Mouse (Mus musculus) layer of hippocampus, adult 9-11 months (tissue): Measurements from ENCODE around the gene Ptch1.
A peak's percentile ranks its signal among the peaks of the same experiment; 100 is the strongest.

ENCODE experiments used
- DNase-seq: peaks from one replicate; pipeline ENCODE4 v3.0.0; 2022

Ptch1 gene

DNA sequence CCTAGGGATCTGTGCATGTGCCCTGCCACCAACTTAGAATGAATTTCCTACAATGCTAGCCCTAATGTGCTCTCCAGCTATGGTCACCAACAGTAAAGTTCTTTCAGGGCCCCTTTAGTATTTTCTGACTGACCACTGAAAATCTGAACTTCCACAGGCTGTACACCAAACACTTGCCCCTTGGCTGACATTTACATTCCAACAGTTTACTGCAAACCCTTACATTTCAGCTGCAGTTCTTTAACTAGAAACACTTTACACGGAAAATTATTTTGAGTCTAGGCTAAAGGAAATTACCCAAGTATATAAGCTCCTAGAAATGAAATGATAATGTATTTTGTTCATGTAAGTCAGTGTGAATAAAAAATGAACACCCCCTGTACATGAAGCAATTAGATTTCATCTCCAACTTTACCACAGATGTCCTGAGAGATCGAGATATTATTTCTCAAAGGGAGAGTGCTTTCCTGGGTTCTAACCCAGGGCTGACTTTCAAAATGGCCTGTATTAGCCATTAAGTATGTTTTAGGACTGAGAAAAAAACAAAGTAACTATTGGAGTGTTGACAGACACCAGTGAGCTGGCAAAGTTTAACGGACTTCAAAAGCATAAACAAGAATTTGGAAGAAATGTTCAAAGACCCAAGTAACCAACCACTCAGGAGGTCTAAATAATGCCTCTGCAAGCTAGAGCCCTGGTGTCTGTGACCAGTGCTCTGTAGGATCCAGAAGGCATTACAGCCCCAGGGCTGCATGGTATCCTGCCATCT lies 43.6 kb downstream of the Ptch1 start:
- DNase-seq, result no peak

DNA sequence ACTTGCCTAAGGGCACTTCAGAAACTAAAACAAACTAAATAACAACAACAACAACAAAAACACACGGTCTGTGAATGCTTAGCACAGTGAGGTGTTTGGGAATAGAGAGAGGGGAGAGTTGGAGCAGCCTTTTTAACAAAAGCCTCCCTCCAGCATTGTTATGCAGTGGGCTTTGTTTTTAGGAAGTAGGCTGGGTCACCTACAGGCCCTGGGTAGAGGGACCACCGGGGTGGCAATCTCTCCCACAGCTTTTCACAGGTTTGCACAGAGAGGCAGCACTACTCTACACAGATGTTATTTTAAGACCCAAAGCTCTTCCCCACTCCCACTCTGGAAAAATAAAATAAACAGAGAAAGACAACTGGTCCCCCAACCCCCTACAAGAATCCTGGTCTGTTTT lies 44.5 kb downstream of the Ptch1 start:
- no peak for DNase-seq

DNA sequence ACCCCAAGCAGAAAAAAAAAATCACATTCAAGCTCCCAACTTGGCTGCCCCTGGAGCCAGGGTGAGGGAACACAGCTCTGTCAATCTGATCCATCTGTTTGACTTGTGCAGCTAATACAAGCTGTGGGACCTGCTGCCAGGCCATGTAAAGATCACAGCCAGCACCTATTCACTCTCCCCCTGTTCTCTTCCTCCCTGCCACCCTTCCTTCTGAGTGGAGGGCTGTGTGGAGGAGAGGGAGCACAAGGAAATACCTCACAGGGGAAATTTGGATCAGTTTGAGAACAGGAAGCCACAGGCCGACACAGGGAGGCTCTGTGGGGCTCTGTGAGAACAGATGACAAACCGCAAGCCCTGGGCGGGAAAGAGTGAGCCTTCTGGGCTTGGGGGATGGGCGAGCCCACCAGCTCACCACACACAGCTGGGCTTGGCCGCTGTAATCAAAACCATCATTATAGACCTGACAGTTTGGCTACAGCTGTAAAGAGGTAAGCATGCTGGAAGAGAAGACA lies 45.2 kb downstream of the Ptch1 start:
- DNase-seq, result no peak

DNA sequence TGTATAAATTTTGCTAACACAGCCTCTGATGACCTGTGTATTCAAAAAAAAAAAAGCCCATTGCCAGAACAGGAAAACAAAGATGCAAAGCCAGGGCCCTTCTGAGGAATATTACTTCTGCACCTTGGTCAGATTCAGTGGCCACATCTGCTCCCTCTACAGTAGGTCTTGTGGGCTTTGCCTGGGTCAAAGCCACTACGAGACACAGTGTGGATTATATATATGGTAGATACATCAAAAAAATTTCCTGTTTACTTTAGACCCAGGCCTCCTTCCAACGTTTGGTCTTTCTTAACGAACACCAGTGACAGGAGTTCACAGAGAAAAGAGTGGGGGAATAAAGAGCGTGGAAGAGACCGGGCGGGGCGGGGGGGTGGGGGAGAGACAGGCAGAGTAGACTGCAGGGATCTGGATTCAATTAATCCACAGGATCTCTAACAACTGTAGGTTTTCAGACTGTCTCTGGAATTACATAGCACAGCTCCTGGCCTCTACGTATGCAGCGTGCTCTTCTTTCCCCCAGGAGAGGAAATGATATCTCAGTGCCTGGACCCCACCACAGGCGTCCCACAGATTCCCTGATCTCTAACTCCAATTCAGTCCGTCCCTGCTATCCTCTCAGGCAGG lies 47.7 kb downstream of the Ptch1 start:
- DNase-seq, result no peak

DNA sequence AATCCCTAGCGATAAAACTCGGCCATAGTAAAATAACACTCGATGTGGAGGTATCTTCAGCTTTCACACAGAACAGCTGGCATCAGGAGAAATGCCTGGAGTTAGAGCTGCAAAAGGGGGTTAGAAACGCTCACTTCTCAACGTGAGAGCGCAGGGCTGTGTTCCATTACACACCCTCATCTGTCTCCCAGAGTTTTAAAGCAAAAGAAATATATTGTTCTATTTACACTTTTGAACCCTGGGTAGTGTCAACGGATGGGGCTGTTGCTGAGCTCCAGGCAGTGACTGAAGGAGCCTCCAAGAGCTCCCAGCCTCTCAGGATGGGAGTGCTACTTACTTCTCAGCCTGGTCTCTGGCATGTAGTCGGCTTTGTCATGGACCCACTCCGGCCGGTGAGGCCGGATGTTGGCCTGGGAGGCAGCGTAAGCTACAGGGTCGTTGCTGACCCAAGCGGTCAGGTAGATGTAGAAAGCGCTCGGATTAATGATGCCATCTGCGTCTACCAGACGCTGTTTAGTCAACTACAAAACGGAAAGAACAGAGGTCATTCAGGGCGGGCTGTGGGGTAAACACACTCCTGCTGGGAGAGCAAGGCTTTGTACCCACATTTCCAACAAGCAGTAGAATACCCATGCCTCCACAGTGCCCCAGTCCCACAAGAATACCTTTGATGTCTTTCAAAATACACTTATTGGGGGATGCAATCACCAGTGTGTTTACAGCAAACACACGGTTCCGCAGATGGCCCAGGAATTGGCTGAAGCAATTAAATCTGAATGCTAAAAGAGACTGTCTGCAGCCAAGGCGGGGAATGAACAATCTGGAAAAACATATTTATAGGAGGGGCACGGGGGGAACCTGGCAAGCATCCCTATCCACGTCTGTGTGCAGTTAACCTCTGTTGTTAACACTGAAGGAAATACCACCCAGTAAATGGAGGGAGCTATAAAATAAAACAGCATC lies 48.5 kb downstream of the Ptch1 start:
- DNase-seq, result peak; percentile 53

DNA sequence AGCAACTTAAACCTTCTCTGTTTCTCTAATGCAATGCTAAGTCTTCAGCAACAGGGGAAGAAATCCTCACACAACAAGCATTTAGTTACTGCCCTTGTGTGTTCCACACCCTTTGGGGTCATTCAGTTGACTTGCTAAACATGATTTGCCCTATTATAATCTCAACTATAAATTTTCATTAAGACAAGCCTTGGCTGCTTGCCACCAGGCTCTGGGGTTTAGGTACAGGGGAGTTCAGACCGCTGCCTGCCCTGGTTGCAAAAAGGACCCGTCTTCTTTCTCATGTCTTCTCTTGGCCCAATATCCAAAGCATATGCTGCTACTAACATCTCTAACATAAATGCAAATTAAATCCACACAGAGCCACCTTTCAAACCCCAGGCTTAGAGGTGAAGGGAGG lies 49.3 kb downstream of the Ptch1 start:
- DNase-seq, result no peak

DNA sequence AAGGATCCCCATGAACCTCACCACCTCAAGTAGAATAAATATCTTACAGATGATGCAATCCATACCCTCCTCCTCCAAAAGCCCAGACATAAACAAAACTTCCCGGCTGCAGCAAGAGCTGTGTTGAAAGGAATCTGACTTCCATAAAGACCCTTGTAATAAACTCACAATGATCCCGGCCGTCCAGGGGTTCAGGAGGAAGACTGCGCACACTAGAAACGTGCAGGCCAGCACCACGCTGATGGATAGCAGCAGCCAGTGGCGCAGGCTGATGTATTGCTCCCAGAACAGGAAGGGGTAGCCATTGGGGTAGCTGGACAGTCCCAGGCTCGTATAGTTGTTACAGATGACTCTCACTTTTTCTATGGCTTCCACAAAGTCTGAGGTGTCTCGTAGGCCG lies 50.6 kb downstream of the Ptch1 start:
- DNase-seq, result no peak

DNA sequence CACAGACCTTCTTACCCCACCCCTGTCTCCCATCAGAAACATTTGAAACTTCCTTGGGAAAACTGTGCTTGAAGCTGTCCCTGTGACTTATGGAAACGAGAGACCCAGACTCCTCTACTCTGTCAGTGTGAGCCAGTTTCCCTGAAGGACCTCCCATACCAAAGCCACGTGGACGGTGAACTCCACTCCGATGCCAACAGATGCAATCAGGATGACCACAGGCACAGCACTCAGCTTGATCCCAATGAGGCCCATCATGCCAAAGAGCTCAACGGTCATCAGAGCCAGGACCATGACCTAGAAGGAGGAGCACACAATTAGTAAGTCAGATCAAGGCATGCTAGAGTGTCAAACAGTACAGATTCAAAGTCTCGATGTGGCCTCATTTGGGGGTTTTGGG lies 53.3 kb downstream of the Ptch1 start:
- DNase-seq, result no peak

DNA sequence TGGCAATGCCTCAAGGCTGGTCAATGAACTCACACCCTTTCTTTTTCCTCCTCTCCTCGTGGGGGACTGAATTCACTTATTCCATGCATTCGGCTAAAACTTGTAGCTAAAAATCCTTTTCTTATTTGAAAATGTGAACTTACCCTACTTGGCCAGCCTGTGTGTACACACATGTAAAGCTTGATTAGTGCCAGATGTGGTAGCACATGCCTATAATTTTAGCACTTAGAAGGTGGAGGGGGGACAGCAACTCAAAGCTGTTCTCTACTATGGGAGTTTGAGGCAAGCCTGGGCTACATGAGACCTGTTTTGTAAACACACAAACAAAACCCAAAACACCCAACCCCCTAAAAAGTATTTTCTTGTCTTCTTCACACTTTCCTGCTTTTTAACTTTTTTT lies 56.9 kb downstream of the Ptch1 start:
- no peak for DNase-seq

DNA sequence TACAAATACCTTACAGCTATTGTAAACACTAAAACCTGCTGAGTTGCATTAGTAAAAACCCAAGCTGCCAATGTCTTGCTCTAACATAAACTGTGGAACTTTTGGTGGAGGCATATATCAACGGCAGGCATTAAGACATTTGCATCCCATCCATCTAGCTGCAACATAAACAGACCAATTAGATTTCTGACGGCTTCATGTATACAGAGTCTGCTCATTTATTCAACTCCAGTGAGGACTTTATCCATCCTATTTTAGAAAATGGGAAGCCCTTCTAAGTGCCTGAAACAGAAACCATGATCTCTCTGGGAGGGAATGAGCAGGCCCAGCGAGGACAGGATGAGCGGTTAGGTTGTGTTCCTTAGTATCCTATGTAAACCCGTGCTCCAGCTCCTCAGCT lies 57.9 kb downstream of the Ptch1 start:
- no peak for DNase-seq

DNA sequence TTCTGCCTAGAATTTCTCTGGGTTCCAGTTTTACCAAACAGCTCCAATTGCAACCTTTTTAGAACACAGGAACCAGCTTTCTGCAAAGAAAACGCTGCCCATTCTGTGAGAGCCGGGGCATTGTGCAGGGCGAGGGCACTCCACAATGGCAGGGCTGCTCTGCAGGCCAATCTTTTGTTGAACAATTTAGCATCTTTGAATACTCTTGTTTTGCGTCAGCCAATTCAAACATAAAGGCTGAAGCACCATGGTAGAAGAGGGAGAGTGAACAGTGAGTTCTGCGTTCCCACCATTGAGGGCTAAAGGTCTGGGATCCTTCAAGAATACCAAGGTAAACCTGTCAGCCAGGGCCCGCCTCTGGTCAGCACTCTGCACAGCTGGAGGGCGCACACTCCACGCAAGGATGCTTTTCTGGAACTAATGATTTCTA lies 58.5 kb downstream of the Ptch1 start:
- DNase-seq, result no peak

DNA sequence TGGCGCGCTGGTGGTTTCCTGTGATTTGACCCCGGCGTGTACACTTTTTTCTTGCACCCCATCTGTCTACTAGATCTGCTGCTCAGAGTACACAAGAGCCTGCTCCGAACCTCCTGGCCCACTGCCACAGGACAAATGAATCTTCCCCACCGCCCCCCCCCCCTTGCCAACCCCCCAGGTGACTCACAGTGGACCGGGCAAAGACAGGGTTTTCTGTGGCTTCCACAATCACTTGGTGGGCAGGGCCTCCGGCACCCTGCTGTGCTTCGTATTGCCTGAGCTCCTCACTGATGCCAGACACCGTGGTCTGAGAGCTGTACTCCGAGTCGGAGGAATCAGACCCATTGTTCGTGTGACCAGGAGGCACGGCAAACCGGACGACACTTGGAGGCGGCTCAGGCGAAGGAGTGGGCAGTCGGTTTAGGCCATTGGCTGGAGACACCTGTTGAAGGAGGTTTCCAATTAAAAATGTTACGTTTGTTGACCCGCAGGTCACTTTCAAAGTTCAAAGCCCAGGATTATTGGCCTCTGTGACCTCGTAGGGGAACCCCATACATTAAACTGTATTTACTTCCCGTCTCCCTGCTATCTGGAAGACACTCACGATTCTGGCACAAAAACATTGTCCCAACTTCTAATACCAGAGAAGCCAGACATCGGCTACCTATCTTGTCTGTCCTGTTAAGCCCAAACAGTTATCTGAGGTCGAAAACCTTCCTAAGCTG lies 59.9 kb downstream of the Ptch1 start:
- no peak for DNase-seq

DNA sequence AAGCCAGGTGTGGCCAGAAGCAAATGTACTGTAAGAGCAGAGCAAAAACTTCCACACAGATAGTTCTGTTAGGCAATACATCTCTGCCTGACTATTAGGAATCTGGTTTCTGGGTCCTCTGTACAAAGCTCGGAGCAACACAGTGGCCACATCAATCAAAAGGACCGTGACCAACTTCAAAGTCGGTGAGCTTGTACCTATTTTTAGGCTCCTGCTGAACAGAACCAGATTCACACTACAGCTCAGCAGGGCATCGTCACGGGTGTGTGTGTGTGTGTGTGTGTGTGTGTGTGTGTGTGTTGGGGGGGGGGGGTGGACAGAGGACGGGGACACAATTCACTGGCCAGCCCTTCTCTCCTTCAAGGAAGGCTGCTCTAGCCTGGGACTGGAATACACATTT lies 61.0 kb downstream of the Ptch1 start:
- no peak for DNase-seq

DNA sequence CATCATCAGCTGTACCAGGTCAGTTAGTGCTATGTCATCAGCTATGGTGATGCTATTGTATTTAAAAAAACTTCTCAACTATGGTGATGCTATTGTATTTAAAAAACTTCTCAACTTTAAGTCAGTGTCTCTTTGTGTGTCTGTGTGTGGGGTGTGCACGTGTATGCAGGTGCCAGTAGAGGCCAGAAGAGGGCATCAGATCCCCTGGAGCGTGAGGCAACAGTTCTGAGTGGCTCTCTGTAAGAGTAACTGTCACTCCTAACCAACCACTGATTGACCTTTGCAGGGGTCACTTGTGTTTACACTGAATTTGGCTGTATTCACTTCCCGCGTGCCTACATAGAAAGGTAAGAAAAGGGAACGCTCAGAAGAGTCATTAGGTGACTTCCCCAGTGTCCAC lies 65.6 kb downstream of the Ptch1 start:
- no peak for DNase-seq

DNA sequence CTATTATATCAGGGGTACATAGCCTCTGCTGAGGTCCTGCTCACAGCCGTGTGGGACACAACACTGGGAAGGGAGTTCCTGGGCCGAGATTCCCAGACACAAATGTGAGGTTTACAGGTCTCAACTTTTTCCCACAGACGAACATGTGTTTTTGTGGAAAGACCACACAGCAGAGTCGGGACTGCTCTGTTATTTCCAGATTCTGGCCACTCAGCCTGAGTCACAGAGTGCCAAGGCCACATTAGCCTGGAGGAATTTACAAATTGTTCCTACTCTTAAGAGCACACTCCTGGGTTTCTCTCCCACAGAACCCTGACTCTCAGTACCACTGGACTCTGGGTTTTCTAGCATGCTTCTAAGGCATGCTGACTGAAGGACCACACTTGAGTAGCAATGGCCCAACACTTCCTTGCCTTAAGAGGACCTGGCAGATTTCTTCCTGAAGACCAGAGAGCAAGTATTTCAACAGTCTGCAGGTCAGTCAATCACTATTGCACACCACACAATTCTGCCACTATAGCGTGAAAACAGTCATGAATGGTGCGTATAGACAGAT lies 66.3 kb downstream of the Ptch1 start:
- DNase-seq, result no peak

DNA sequence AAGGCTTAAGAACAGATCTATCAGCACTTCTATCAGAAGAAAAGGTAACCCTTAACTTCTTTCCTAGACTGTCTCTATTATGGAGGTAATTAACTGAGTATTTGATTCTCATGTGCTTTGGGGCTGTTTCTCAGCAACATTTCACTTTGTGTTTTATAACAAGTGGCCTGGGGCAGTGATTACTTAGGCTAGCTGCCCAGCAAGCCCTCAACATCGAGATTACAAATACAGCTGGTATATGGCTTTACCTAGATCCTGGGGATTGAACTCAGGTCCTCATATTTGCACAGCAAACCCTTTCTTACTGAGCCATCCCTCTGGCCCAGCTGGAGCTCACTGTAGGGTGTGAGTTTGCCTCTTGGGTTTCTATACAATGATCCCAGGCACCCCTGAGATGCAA lies 67.0 kb downstream of the Ptch1 start:
- no peak for DNase-seq

DNA sequence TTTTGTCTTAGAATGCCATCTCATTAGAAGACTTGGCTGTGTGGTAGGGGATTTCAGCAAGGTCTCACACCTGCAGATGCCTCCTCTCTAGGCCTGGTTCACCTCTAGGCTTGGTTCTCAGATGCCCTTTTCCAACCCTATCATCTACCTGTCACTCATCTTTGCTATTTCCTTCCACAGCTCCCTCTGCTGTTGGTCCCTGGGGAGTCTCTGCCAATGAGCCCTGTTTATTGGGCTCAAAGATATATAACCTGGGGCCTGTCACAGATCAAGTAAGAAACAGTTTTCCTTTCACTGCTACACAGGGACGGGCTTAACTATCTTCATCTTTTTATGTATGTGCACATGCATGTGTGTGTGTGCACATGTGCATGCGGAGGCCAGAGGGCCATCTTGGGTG lies 71.0 kb downstream of the Ptch1 start:
- DNase-seq, result no peak

DNA sequence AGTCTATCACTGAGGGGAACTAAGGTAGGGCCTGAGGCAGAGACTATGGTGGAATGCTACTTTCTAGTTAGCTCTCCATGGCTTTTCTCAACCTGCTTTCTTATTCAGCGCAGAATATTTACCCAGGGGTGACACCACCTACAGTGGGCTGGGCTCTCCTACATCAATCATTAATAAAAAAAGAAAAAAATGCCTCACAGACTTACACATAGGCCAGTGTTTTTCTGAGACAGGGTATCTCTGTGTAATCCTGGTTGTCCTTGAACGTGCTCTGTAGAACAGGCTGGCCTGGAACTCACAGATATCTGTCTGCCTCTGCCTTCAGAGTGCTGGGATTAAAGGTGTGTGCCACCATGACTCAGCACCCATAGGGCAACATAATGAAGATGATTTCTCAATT lies 73.9 kb downstream of the Ptch1 start:
- no peak for DNase-seq

DNA sequence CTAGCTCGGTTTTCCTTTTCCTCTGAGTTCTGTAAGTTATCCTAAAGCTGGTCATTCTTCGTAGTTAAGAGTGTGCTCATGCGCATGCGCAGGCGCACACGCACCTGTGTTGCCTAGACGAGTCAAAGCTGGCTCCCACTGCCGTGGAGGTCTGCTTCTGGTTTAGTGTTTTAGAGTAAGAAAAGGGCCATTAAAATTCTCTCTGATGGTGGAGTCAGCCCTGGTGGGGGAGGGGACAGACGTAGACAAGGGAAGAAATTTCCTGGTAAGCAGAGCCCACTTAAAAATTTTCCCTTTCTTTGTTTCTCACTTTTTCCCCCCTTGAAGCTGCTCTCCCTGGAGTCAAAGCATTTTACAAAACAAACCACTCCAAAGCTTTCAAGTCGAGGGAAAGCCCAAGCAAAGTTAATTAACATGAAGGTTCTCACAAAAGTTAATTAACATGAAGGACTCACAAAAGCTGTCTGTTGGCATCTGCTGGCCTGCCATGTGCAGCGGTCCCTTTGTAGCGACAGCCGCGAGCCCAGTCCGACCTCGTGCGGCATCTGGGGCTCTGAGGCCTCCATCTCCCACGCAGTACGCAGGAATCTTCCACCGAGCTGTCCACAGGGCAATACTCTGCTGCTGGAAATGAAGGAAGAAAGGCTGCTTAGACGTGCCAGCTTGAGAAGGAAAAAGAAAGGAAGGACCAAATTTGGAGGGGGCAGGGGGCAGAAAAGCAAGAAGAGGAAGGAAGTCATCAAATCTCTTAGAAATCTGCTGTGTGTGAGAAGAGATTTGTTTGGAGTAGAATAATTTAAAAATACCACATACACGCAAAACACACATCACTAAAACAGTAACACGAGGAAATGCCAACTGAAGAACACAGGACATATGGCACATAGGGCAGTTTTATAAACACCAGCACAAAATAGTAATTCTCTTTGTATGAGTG lies 76.5 kb downstream of the Ptch1 start, which contains the start of gene Fancc:
Fancc (minus strand) TSS at position 633 of the 937 bp plus-strand sequence.
- DNase-seq, result no peak

DNA sequence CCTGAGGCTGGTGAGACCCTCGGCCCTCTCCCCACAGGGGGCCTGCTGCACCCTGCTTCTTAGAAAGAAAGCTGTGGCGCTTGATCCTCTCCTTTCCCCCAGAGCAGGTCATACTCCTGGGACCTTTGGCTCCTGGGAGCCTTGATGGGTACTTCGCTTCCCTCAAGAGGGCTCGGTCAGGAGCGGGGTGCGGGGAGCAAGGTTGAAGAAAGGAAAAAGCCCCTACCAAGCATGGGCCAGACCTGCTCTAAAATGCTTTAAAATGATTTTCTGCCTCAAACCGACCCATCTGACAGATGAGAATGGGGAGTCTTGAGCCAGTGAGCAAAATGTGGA lies 85.7 kb downstream of the Ptch1 start:
- DNase-seq, result no peak
